Mouse (Mus musculus) pancreas, adult 10 weeks (tissue): ENCODE data around the gene Gm17079. TPM values are rescaled to one million over a fixed set of nuclear protein-coding genes. Genes with fewer than 3 reads are reported as not detected.

ENCODE experiments used
- polyA plus RNA-seq: library from polyadenylated mRNA; stranded (reverse); fragments of 350-450 nt; fragmentation: Illumina TruSeq; extraction: RNeasy Lipid Tissue Mini Kit (QIAGEN cat#74804); gene quantifications from one replicate; pipeline ENCODE4 v1.2.3, GENCODE M21; 2015; ENCODE audit warnings: low read depth, low replicate concordance; ENCODE audit not compliant: insufficient read depth

Gene Gm17079
- polyA plus RNA-seq = not detected

DNA sequence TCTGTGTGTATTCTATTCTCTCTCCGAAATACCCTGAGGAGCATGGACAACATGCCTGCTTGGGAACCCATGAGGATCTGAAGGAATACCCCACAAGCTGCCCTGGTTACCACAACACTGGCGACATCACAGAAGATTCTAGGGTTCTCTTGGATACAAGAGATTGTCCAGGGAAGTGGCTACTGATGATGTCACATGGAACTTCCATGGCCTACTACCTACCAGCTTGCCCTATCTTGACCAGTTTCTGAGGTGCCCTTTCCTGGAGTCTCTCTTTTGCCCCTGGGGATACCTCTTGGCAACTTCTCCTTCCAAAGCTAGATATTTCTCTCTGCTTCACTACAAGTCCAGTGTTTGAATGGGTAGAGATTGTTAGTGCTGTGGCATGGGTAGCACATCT is at the start of gene Gm17079:
TSS of gene Gm17079 (minus strand) at position 101 of the 400 bp plus-strand sequence.

DNA sequence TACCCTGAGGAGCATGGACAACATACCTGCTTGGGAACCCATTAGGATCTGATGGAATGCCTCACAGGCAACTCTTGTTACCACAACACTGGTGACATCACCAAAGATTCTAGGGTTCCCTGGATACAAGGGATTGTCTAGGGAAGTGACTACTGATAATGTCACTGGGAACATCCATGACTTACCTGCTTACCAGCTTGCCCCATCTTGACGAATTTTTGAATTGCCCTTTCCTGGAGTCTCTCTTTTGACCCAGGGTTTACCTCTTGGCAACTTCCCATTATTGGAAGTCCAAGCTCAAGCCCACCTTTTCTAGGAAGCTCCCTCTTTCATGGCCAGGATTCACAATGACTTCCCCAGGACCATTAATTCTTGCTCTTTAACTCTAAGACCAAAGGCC is 21.8 kb upstream of the Gm17079 start, which contains the start of gene Gm5800:
TSS of gene Gm5800 (minus strand) at position 101 of the 400 bp plus-strand sequence.

Other genes with a start within 250 kb of the Gm17079 start
- gene Vmn2r89, start 243.6 kb downstream of the Gm17079 start, polyA plus RNA-seq = not detected
- not detected for gene Gm5622, start 142.7 kb downstream of the Gm17079 start, polyA plus RNA-seq
- not detected for gene Gm17175, start 121.4 kb downstream of the Gm17079 start, polyA plus RNA-seq
- not detected for gene Gm17174, start 103.3 kb downstream of the Gm17079 start, polyA plus RNA-seq
- gene Gm17078, start 84.2 kb downstream of the Gm17079 start, polyA plus RNA-seq = not detected
- not detected for gene Gm4181, start 59.8 kb downstream of the Gm17079 start, polyA plus RNA-seq
- not detected for gene Gm5800, start 21.7 kb upstream of the Gm17079 start, polyA plus RNA-seq
- gene Ang4, start 78.1 kb upstream of the Gm17079 start, polyA plus RNA-seq = not detected
- gene AY358078, start 104.6 kb upstream of the Gm17079 start, polyA plus RNA-seq = not detected
- gene Ear6, start 158.2 kb upstream of the Gm17079 start, polyA plus RNA-seq = not detected
- gene Mettl17, start 189.4 kb upstream of the Gm17079 start, polyA plus RNA-seq = 14.3 TPM
- gene Slc39a2, start 197.4 kb upstream of the Gm17079 start, polyA plus RNA-seq = 1.00 TPM
- gene Ndrg2, start 218.7 kb upstream of the Gm17079 start, polyA plus RNA-seq = 19.1 TPM
- not detected for gene Tppp2, start 223.0 kb upstream of the Gm17079 start, polyA plus RNA-seq
- not detected for gene Rnase13, start 227.3 kb upstream of the Gm17079 start, polyA plus RNA-seq